11 mouse cellular contexts compared by ENCODE assay signal in genomic region chr13:63906516-63906915, GRCm38 (mm10).
DNase-seq lines count a peak whose midpoint lies in the region; ATAC-seq lines count a peak whose summit lies in the region.
"Had no signal": no experiment of that assay in that cellular context is flagged by ENCODE, and none has a peak within 500 bp of the region (broad histone marks: within the 10 kb centered on the region; RNA-seq: fewer than 3 reads in every experiment).

No protein-coding gene starts in this region.

- no peaks in the 10 kb centered on the region for H3K9me3 ChIP-seq in heart, embryonic 11.5 days (replicated peaks; ENCODE audit: control insufficient read depth, low read length)

- no peaks in the 10 kb centered on the region for H3K36me3 ChIP-seq in heart, embryonic 11.5 days (ENCODE audit: control insufficient read depth, insufficient read depth, low read length)

- intact Hi-C loops in left cerebral cortex, postnatal 36 days (cut with DNase I) = no loop called here

- no peak overlapping the region for H3K27ac ChIP-seq in heart, embryonic 11.5 days (ENCODE audit: low read depth, low read length)

- H3K4me1 ChIP-seq in heart, embryonic 11.5 days (ENCODE audit: control insufficient read depth, insufficient read depth, low read length) = peaks cover 7% of the 10 kb centered on the region

- no peak overlapping the region for H3K9ac ChIP-seq in heart, embryonic 11.5 days (ENCODE audit: low read depth, low read length)
- H3K9ac ChIP-seq: forebrain, postnatal 0 days had no signal

- 84% methylated on average over 4 of the region's 4 CpGs for WGBS in heart, embryonic 11.5 days (ENCODE audit: insufficient replicate concordance)

- no peak overlapping the region for H3K4me2 ChIP-seq in heart, embryonic 11.5 days

- DNase-seq in heart, adult 11 months = peak; percentile 94
- peak; percentile 18 for DNase-seq in 416B (ENCODE audit: low read depth)
- DNase-seq in cerebellum, adult 9-11 months = peak; percentile 83
- DNase-seq in kidney, postnatal 10 days = peak; percentile 39
- no peak for DNase-seq in left cerebral cortex, postnatal 36 days (ENCODE audit: low spot score in 2 of 2)
- DNase-seq: forebrain, postnatal 0 days; layer of hippocampus, postnatal 36 days had no signal

- H3K27me3 ChIP-seq in heart, embryonic 11.5 days (ENCODE audit: control insufficient read depth, insufficient read depth, low read length) = no peaks in the 10 kb centered on the region
- H3K27me3 ChIP-seq: CH12.LX had no signal

- no peak for ATAC-seq in heart, embryonic 11.5 days (replicated peaks; ENCODE audit: insufficient number of reproducible peaks, low FRiP score, low TSS enrichment)
- ATAC-seq in inflammation-experienced regulatory T-cells, adult 6 months = no peak
- no peak for ATAC-seq in monocyte, adult 5-6 weeks (replicated peaks; ENCODE audit: insufficient number of reproducible peaks, low FRiP score, low TSS enrichment, poor library complexity, severe bottlenecking)

- H3K4me3 ChIP-seq in heart, embryonic 11.5 days (ENCODE audit: low read depth, low read length) = no peak overlapping the region

Comparison
In these comparisons a context has a peak if more than half of its experiments do, and no peak if none do; other contexts are left out.
1. DNase-seq: peak in heart, adult 11 months (single experiment), 416B (single experiment), cerebellum, adult 9-11 months (single experiment) and kidney, postnatal 10 days (single experiment); none in left cerebral cortex, postnatal 36 days (0 of 2).